Mouse (Mus musculus) thymus, postnatal 36 days (tissue): ENCODE measurements around the gene Gm4767.
"Not testable (repeated sequence)": the region's sequence is repeated elsewhere in the genome, so short reads cannot be mapped to it uniquely, and the experiment has no call there.

Experiments
- DNase-seq, 2 experiments: peaks; one replicate each; pipeline ENCODE4 v3.0.0; 2022; ENCODE audit warnings: mixed read lengths in 2 of 2

The Gm4767 gene

DNA sequence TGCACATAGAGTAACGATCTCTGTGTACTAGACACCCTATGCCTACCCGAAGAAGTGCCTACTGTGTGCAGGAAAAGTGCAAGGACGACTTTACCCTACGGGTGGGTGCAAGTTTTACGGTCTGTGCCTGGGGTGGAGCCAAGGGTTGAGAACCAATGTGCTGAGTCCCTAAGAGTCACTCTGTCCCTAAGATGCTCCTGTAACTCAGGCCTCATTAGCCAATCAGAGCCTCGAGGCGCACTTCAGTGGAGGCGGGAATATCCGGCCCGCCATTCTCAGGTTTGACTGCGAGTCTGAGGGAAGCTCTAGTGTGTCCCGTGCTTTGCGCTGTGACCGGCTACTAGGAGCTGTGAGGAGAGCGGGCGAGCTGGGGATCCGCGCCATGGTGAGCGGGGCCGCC lies at the start of gene Gm4767:
Gm4767 (plus strand) TSS at position 288 of the 400 bp plus-strand sequence.
- DNase-seq, result peak in 1 of 2 experiments; percentile 3

DNA sequence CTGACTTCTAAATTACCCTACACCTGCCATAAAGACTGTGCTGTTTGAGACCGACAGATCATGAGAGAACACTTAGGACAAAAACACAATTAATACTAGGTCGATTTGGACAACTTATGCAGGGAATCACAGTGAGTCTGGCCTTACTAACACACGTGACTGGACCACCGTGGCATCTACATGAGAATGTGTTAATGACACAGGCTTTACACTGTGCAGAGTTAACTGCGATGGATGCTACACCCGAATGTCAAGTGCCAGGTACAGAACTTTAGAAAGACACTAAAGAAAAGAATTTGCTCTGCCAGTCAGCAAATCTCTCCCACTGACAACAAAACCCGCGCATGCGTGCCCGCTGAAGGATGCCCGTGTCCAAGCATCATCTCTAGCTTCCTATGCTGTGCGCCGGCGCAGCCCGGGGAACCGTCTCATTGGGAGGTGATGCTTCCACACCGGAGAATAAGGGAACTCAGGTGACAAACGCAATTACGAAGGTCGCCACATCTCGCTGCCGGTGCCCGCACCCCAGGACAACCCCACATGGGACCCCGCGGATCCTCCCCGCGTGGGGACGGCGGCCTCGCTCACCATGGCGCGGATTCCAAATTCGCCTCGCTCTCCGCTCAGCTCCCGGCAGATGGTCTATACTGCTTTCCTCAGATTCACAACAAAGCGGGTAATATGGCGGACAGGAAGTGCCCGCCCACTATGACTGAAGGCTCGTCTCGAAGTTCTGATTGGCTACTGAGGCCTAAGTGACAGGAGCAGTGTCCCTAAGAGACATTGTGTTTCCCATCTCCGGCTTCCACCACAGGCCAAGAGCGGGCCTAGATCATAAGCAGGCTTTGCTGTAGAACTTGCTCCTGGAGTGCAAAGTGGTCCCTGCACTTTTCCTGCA lies 41.2 kb upstream of the Gm4767 start, which contains the start of gene Gm3055:
Gm3055 (minus strand) TSS at position 656 of the 898 bp plus-strand sequence.
- not testable (repeated sequence) for DNase-seq

DNA sequence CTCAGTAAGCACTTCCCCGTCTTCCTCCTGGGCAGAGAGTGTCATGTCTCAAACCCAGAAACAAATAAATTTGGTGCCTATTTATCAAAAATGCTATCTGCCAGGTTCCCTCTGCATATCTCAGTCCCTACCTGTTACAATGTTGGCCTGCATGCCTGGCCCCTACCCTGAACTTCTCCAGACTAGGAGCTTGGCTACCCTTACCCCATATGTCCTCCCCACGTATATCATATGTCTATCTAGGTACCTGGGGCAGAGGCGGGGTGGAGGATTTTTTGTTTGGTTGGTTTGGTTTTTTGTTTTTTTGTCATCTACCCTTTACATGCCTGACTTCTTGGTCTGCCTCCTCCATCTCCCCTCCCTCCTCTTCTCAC lies 40.6 kb upstream of the Gm4767 start:
- not testable (repeated sequence) for DNase-seq

DNA sequence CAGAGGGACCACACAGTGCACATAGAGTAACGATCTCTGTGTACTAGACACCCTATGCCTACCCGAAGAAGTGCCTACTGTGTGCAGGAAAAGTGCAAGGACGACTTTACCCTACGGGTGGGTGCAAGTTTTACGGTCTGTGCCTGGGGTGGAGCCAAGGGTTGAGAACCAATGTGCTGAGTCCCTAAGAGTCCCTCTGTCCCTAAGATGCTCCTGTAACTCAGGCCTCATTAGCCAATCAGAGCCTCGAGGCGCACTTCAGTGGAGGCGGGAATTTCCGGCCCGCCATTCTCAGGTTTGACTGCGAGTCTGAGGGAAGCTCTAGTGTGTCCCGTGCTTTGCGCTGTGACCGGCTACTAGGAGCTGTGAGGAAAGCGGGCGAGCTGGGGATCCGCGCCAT lies 34.2 kb downstream of the Gm4767 start:
- not testable (repeated sequence) for DNase-seq

DNA sequence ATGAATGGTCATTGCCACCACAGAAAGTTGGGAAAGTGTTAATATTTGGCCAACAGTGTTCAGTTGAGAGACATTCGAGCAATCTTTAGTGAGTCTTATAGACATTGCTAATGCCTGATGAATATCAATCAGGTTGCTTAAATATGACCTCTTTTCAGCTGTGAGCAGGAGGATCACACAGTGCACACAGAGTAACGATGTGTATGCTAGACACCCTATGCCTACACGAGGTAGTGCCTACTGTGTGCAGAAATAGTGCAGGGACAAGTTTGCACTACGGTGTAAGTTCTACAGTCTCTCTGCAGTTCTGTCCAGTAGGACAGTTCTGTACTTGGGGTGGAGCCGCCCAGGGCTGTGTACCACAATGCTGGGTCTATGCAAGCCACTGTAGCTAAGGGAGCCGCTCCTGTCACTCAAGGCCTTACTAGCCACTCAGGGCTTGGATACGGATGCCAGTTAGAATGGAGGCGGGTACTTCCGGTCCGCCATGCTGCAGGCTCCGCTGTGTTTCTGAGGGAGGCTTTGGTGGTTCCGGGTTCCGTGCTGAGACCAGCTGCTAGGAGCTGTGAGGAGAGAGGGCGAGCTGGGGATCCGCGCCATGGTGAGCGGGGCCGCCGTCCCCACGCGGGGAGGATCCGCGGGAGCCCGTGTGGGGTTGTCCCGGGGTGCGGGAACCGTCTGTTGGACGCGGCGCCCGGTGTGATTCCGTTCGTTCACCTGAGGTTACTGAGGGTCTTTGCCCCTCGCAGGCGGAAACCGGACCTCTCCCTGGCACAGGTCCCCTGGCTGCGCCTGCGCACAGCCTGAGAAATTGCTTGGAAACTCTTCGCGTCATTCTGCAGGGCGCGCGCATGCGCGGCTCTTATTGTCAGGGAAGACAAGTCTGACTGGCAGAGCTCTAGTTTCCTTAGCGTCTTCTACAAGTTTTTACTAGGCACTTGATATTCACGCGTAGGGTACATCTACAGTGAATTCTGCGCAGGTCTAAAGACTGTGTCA lies 51.7 kb downstream of the Gm4767 start, which contains the start of gene Gm32687:
Gm32687 (plus strand) TSS at position 526 of the 999 bp plus-strand sequence.
- peak; percentile 1 to 6 for DNase-seq
